8 mouse cellular contexts compared by ENCODE assay signal in genomic region chr2:152104711-152105317, GRCm38 (mm10). TPM values are rescaled to one million over a fixed set of nuclear protein-coding genes. Genes with fewer than 3 reads are reported as not detected.
DNase-seq lines count a peak whose midpoint lies in the region; ATAC-seq and TF ChIP-seq lines count a peak whose summit lies in the region.

No protein-coding gene starts in this region.

- ATAC-seq in cerebellum, adult (ENCODE audit: insufficient number of reproducible peaks, low FRiP score, low TSS enrichment): 0 out of 2 replicates have a peak, but pooled peaks have one; percentile 20
- ATAC-seq in intestine, embryonic 16.5 days: peak; percentile 40
- ATAC-seq in midbrain, embryonic 13.5 days: peak; percentile 32

- H3K9me3 ChIP-seq in intestine, embryonic 16.5 days (ENCODE audit: control insufficient read depth, low read length): no peaks in the 10 kb centered on the region
- H3K9me3 ChIP-seq in midbrain, embryonic 13.5 days: no peaks in the 10 kb centered on the region

- H3K36me3 ChIP-seq in intestine, embryonic 16.5 days (ENCODE audit: control insufficient read depth, insufficient read depth, low read length): peaks cover 4% of the 10 kb centered on the region; the same call in 1 of the 2 replicates
- H3K36me3 ChIP-seq in midbrain, embryonic 13.5 days: no peaks in the 10 kb centered on the region

- peak overlapping the region; percentile 87 for H3K9ac ChIP-seq in intestine, embryonic 16.5 days (ENCODE audit: low read depth, low read length)
- H3K9ac ChIP-seq in midbrain, embryonic 13.5 days (replicated peaks): peak overlapping the region; percentile 79

- peaks cover 11% of the 10 kb centered on the region for H3K4me1 ChIP-seq in embryonic fibroblast, embryonic 13.5 days (ENCODE audit: control insufficient read depth, insufficient read depth, low read length)
- H3K4me1 ChIP-seq in intestine, embryonic 16.5 days (ENCODE audit: control insufficient read depth, insufficient read depth, low read length): peaks cover 14% of the 10 kb centered on the region
- peaks cover 27% of the 10 kb centered on the region for H3K4me1 ChIP-seq in midbrain, embryonic 13.5 days (replicated peaks)

- no peak overlapping the region for H3K4me3 ChIP-seq in embryonic fibroblast, embryonic 13.5 days (ENCODE audit: insufficient read depth, low read length)
- H3K4me3 ChIP-seq in intestine, embryonic 16.5 days (ENCODE audit: low read length): peak overlapping the region; percentile 77
- H3K4me3 ChIP-seq in midbrain, embryonic 13.5 days (replicated peaks): peak overlapping the region; percentile 57

- H3K4me2 ChIP-seq in intestine, embryonic 16.5 days (ENCODE audit: low read depth, low read length): peak overlapping the region; percentile 78
- H3K4me2 ChIP-seq in midbrain, embryonic 13.5 days (replicated peaks): peak overlapping the region; percentile 70

- no peak for DNase-seq in cerebellum, adult 11 months
- DNase-seq in 3134 (ENCODE audit: extremely low read depth, insufficient read length, low spot score): peak; percentile 25
- DNase-seq in urinary bladder, postnatal 14 days (ENCODE audit: low spot score): no peak
- DNase-seq in gastrocnemius, postnatal 10 days: no peak

- peak overlapping the region; percentile 85 for H3K27ac ChIP-seq in embryonic fibroblast, embryonic 13.5 days (ENCODE audit: insufficient read depth, low read length)
- H3K27ac ChIP-seq in intestine, embryonic 16.5 days (ENCODE audit: low read length): peak overlapping the region; percentile 73
- H3K27ac ChIP-seq in midbrain, embryonic 13.5 days: no peak overlapping the region; the same call in 1 of the 2 replicates

- no peaks in the 10 kb centered on the region; the same call in 1 of the 2 replicates for H3K27me3 ChIP-seq in intestine, embryonic 16.5 days (replicated peaks; ENCODE audit: control insufficient read depth, insufficient read depth, low read length)
- peaks cover 8% of the 10 kb centered on the region; the same call in 1 of the 2 replicates for H3K27me3 ChIP-seq in midbrain, embryonic 13.5 days

- 20% methylated on average over 17 of the region's 17 CpGs for WGBS in intestine, embryonic 16.5 days
- 23% methylated on average over 17 of the region's 17 CpGs for WGBS in midbrain, embryonic 13.5 days

- TF ChIP-seq POLR2A in embryonic fibroblast, embryonic 13.5 days (IDR thresholded peaks at IDR 0.05; ENCODE audit: low read depth, low read length): no peak

- TF ChIP-seq CTCF in embryonic fibroblast, embryonic 13.5 days (IDR thresholded peaks at IDR 0.05; ENCODE audit: borderline replicate concordance, insufficient read depth, low read length): no peak

RNA-seq across cellular contexts. Expression of gene Srxn1, which starts 0.5 kb away (rescaled TPM):
- polyA plus RNA-seq in embryonic fibroblast, embryonic 13.5 days (2011; ENCODE audit: insufficient read length, low read depth, missing spikeins): 39.1 and 47.8 TPM in 2 replicates
- 34.9 and 43.6 TPM in 2 replicates for polyA plus RNA-seq in intestine, embryonic 16.5 days (2015; fragmentation: Nextera tagmentation; extraction: Ambion mirVana)
- polyA plus RNA-seq in midbrain, embryonic 13.5 days (2015; fragmentation: Nextera tagmentation; extraction: Ambion mirVana): 13.4 and 14.9 TPM in 2 replicates
- total RNA-seq in gastrocnemius, postnatal 10 days (2021): 10 to 100 TPM in 1 of 2 experiments, 1 to 10 TPM in 1; 8.7 to 14.7 TPM

RNA-seq across cellular contexts. Expression of gene Scrt2, which starts 23.5 kb away (rescaled TPM):
- polyA plus RNA-seq in embryonic fibroblast, embryonic 13.5 days (2011; ENCODE audit: insufficient read length, low read depth, missing spikeins): not detected in 2 replicates
- polyA plus RNA-seq in intestine, embryonic 16.5 days (2015; fragmentation: Nextera tagmentation; extraction: Ambion mirVana): not detected in 2 replicates
- polyA plus RNA-seq in midbrain, embryonic 13.5 days (2015; fragmentation: Nextera tagmentation; extraction: Ambion mirVana): 16.3 and 20.0 TPM in 2 replicates
- total RNA-seq in gastrocnemius, postnatal 10 days (2021): not detected

RNA-seq across cellular contexts. Expression of gene Tcf15, which starts 38.5 kb away (rescaled TPM):
- polyA plus RNA-seq in embryonic fibroblast, embryonic 13.5 days (2011; ENCODE audit: insufficient read length, low read depth, missing spikeins): not detected in 2 replicates
- 6.5 and 7.5 TPM in 2 replicates for polyA plus RNA-seq in intestine, embryonic 16.5 days (2015; fragmentation: Nextera tagmentation; extraction: Ambion mirVana)
- 1.0 and 1.8 TPM in 2 replicates for polyA plus RNA-seq in midbrain, embryonic 13.5 days (2015; fragmentation: Nextera tagmentation; extraction: Ambion mirVana)
- total RNA-seq in gastrocnemius, postnatal 10 days (2021): 10 to 100 TPM; 17.4 to 22.4 TPM

Comparison
In these comparisons a context has a peak if more than half of its experiments do, and no peak if none do; other contexts are left out.
1. RNA of gene Scrt2, which starts 23.5 kb away (polyA plus RNA-seq): 16.3 to 20.0 TPM in midbrain, embryonic 13.5 days; not detected in intestine, embryonic 16.5 days and not detected in embryonic fibroblast, embryonic 13.5 days; every median in the first group is over 10 times any median in the second.
2. Peak in every context shown above with its lines, with median percentiles within 50 percentile points of each other: ATAC-seq.